Mouse (Mus musculus): ENCODE data around the gene Jph3. TPM values are rescaled to one million over a fixed set of nuclear protein-coding genes. Genes with fewer than 3 reads are reported as not detected.

Gene Jph3
- total RNA-seq (2023), result not detected

DNA sequence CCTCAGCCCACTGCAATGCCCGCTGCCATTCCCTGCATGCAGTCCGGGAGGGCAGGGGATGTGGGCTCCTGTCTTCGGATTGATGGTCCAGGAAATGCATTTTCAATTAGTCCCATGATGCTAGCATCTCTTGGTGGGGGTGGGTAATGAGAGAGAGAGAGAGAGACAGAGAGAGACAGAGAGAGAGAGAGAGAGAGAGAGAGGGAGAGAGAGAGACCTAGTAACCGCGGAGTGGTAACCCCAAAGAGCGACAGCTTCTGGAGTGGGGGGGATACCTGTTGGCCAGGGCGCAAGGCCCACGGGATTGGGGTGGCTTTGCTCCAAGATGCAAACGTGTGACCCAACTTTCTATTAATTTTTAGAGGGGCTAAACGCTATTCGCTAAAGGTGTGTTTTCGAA is at the start of gene Jph3:
Gene Jph3, plus strand, starts transcription at position 301 of the 400 bp plus-strand sequence.

DNA sequence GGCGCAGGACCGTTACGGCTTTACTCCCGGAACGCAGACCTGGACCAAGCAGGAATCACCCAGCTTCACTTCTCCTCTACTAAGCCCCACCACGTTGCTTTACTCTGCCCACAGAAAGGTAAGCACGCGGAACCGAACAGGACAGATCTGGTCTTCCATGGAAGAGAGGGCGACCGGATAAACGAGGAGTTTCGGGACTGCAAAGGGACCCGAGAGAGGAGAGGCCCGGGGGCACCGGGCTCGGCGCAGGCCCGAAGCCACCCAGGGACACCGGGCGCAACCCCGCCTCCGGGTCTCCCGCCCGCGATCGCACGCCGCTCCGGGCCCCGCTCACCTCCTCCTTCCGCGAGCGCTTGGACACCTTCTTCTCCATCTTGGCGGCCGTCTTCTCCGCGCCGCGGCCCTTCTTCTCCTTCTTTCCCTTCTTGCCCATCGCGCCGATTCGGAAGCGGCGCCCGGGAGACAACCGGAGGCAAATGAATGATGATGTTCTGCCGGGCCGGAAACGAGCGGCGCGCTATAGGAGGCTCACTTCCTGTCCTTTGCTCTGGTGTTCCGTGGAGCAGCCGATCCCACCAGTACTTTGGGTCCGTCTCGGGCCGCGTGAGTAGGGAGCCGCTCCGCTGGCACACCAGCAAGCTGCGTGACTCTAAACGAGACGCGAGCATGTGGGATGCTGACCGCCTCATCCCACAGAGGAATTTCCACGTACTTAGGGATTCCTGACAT is 99.8 kb downstream of the Jph3 start, which contains the start of gene Klhdc4:
Gene Klhdc4, minus strand, starts transcription at position 522 of the 729 bp plus-strand sequence.

Other genes starting within 250 kb of the Jph3 start
- not detected for gene 1700018B08Rik, start 185.3 kb upstream of the Jph3 start, total RNA-seq (2023)
- gene Fbxo31, start 150.8 kb upstream of the Jph3 start, total RNA-seq (2023), result 10 to 100 TPM; 26.3 to 30.3 TPM
- 100 to 1,000 TPM; 294 to 315 TPM for gene Map1lc3b, start 139.3 kb upstream of the Jph3 start, total RNA-seq (2023)
- under 1 TPM; 0.04 to 0.13 TPM for gene Zcchc14, start 76.7 kb upstream of the Jph3 start, total RNA-seq (2023)
- gene Klhdc4, start 99.9 kb downstream of the Jph3 start, total RNA-seq (2023), result 10 to 100 TPM; 38.4 to 41.2 TPM
- 10 to 100 TPM; 20.6 to 21.4 TPM for gene Slc7a5, start 178.1 kb downstream of the Jph3 start, total RNA-seq (2023)
- under 1 TPM in 1 of 2 experiments, not detected in 1; 0.28 TPM for gene Car5a, start 215.3 kb downstream of the Jph3 start, total RNA-seq (2023)
- gene Banp, start 220.1 kb downstream of the Jph3 start, total RNA-seq (2023), result 10 to 100 TPM; 25.6 to 39.0 TPM